Mouse (Mus musculus) limb, embryonic 13.5 days (tissue): ENCODE results near the gene Bcas1. TPM values are rescaled to one million over a fixed set of nuclear protein-coding genes. Genes with fewer than 3 reads are reported as not detected.
A peak's percentile ranks its signal among the peaks of the same experiment; 100 is the strongest.

ENCODE experiments used
- ATAC-seq: fragments of 200-750 bp; cut with Nextera tagmentation; 2 replicates; pipeline ENCODE4 v1.8.0; 2017; ENCODE audit warnings: low read depth, moderate number of reproducible peaks, moderate TSS enrichment; ENCODE audit not compliant: low FRiP score
- H3K27ac ChIP-seq: fragments of 300-500 bp; sonication (generic); 2 replicates; pipeline ENCODE4 v1.5.1; 2015; ENCODE audit warnings: inconsistent platforms, mild to moderate bottlenecking, moderate library complexity
- H3K27me3 ChIP-seq: fragments of 300-500 bp; sonication (generic); 2 replicates; pipeline ENCODE4 v1.6.1; 2015; ENCODE audit warnings: mild to moderate bottlenecking, inconsistent platforms
- H3K36me3 ChIP-seq: fragments of 300-500 bp; sonication (generic); 2 replicates; pipeline ENCODE4 v1.6.1; 2015; ENCODE audit warnings: inconsistent platforms, mild to moderate bottlenecking, moderate library complexity
- H3K4me1 ChIP-seq: fragments of 300-500 bp; sonication (generic); 2 replicates; pipeline ENCODE4 v1.6.1; 2015; ENCODE audit warnings: inconsistent platforms
- H3K4me2 ChIP-seq: fragments of 300-500 bp; sonication (generic); replicated peaks from 2 replicates; pipeline ENCODE4 v1.6.1; 2015; ENCODE audit warnings: inconsistent platforms, mild to moderate bottlenecking, moderate library complexity
- H3K4me3 ChIP-seq: fragments of 300-500 bp; sonication (generic); 2 replicates; pipeline ENCODE4 v1.5.1; 2015; ENCODE audit warnings: moderate library complexity, mild to moderate bottlenecking, inconsistent platforms
- H3K9ac ChIP-seq: fragments of 300-500 bp; sonication (generic); 2 replicates; pipeline ENCODE4 v1.6.1; 2015; ENCODE audit warnings: mild to moderate bottlenecking, inconsistent platforms
- H3K9me3 ChIP-seq: fragments of 300-500 bp; sonication (generic); 2 replicates; pipeline ENCODE4 v1.6.1; 2016; ENCODE audit warnings: inconsistent platforms
- WGBS: fragments of 180-500 bp; shearing (Covaris S2); methylation state at CpG from one replicate; pipeline ENCODE4 v1.1.7; 2015; 5-methylcytosine and 5-hydroxymethylcytosine counted together
- polyA plus RNA-seq: library from polyadenylated mRNA; unstranded; fragments of >200 nt; fragmentation: Nextera tagmentation; extraction: Ambion mirVana; gene quantifications from 2 replicates; pipeline ENCODE4 v1.2.1, GENCODE M21; 2015

The Bcas1 gene
- polyA plus RNA-seq, 1 experiment from 2014 or later: 0.89 TPM

DNA sequence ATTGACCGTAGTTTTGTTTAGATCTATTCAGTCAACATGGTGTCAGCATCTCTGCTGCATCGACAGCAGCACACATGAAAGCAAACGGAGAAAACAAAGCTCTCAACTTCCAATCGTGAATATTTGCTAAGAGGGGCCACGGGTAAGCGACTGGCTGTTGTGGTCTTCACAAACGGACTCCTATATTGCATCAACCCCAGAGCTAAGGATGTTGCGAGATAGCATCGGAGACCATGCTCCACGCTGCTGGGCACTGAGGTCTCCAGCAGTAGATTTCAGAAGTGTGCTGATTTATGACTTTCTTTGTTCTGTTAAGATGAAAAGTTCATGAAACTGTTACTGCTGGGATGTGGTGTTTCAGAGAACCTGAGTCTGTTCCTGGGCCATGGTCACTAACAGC, 54.3 kb downstream of the Bcas1 start:
- no peak overlapping the region for H3K27ac ChIP-seq
- H3K4me3 ChIP-seq: no peak overlapping the region
- no peak overlapping the region for H3K4me2 ChIP-seq
- no peak for ATAC-seq
- H3K36me3 ChIP-seq: no peaks in the 10 kb centered on the region
- peaks cover 3% of the 10 kb centered on the region for H3K9me3 ChIP-seq
- no peak overlapping the region for H3K9ac ChIP-seq
- 91% methylated on average over 10 of the region's 10 CpGs for WGBS
- H3K27me3 ChIP-seq: no peaks in the 10 kb centered on the region
- no peaks in the 10 kb centered on the region for H3K4me1 ChIP-seq

- Histone ChIP-seq H3K4me2 (no peak overlapping the region), H3K27ac (no peak overlapping the region), H3K4me3 (no peak overlapping the region), H3K9me3 (peaks cover 3% of the 10 kb centered on the region; the same call in 1 of the 2 replicates), H3K36me3 (no peaks in the 10 kb centered on the region), H3K27me3 (no peaks in the 10 kb centered on the region), H3K9ac (no peak overlapping the region), H3K4me1 (no peaks in the 10 kb centered on the region)
- no peak for ATAC-seq
- WGBS: 91% methylated on average over 2 of the region's 2 CpGs
Measured at GRCm38 (mm10) chr2:170365676-170366075, 62.0 kb downstream of the Bcas1 start.

- H3K27me3 ChIP-seq: no peaks in the 10 kb centered on the region
- H3K4me1 ChIP-seq: no peaks in the 10 kb centered on the region
- WGBS: 75% methylated on average over 3 of the region's 3 CpGs
- no peaks in the 10 kb centered on the region for H3K36me3 ChIP-seq
- no peak overlapping the region for H3K4me2 ChIP-seq
- H3K27ac ChIP-seq: no peak overlapping the region
- no peak overlapping the region for H3K9ac ChIP-seq
- ATAC-seq: 0 out of 2 replicates have a peak, but pooled peaks have one; percentile 44
- no peak overlapping the region for H3K4me3 ChIP-seq
- H3K9me3 ChIP-seq: peaks cover 3% of the 10 kb centered on the region; the same call in 1 of the 2 replicates
Measured at GRCm38 (mm10) chr2:170365271-170365670, 62.4 kb downstream of the Bcas1 start.

DNA sequence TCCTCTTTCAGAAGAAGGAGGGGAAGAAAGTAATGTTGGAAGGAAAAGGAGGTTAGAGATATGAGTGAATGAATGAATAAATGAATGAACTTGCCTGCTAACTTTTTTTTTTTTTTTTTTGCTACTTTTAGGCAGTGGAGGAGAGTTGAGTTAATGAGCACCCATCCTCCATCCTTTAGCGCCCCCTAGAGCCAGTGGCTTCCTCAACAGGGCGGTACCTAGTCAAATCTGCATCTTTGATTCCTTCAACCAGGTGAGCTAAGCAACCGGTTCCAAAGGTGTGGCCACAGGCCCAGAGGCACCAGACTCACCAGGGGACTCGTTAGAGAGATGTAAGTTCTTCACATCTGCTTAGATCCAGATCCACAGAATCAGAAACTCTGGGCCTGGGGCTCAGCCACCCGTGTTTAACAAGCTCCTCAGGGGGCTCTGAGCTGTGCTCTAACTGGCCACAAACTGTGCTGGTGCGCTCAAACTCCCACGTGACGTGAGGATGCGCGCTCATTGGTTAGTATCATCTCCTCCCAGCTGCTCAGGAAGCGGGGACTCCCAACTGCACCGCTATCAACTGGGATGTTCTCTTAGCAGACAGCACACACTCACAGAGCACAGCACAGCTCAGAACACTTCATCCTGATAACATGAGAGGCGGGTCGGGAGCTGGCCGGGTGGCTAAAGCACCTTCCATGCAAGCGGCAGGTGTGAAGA, 70.8 kb downstream of the Bcas1 start:
- 59% methylated on average over 16 of the region's 16 CpGs for whole genome bisulfite sequencing
- ATAC-seq: no peak
- Histone ChIP-seq H3K4me2 (no peak overlapping the region), H3K36me3 (no peaks in the 10 kb centered on the region), H3K27ac (no peak overlapping the region), H3K27me3 (no peaks in the 10 kb centered on the region), H3K4me3 (no peak overlapping the region), H3K9me3 (peaks cover 6% of the 10 kb centered on the region), H3K4me1 (0 out of 2 replicates have a peak, but pooled peaks cover 3% of the 10 kb centered on the region), H3K9ac (no peak overlapping the region)

DNA sequence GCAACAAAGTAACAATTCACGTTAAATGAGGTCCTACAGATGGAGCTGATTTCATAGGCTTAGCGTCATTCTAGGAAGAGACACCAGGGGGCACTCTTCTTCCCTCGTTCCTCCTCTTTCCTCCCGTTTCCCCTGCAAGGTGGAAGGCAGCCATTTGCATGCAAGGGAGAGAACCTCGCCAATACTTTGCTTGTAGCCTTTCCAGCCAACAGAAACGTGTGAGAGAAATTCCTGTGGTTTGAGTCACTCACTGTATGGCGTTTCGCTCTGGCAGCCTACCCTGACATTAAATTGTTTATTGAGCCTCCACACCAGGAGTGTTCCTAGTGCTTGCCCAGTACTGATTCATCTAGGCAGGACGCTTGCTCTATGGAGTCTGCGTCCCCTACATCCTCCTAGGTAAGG, 72.7 kb downstream of the Bcas1 start:
- Histone ChIP-seq H3K9me3 (peaks cover 6% of the 10 kb centered on the region), H3K27me3 (no peaks in the 10 kb centered on the region), H3K4me1 (0 out of 2 replicates have a peak, but pooled peaks cover 3% of the 10 kb centered on the region), H3K4me2 (peak overlapping the region; percentile 51), H3K36me3 (no peaks in the 10 kb centered on the region), H3K9ac (no peak overlapping the region), H3K27ac (no peak overlapping the region), H3K4me3 (peak overlapping the region; percentile 21; the same call in 1 of the 2 replicates)
- peak; percentile 75; the same call in 1 of the 2 replicates for ATAC-seq
- WGBS: 13% methylated on average over 10 of the region's 10 CpGs

GRCm38 (mm10) chr2:170352273-170352672, 75.4 kb downstream of the Bcas1 start:
- Histone ChIP-seq H3K4me1 (peaks cover 11% of the 10 kb centered on the region), H3K27ac (no peak overlapping the region), H3K9ac (no peak overlapping the region), H3K4me2 (no peak overlapping the region), H3K36me3 (no peaks in the 10 kb centered on the region), H3K9me3 (no peaks in the 10 kb centered on the region), H3K27me3 (no peaks in the 10 kb centered on the region), H3K4me3 (no peak overlapping the region)
- 94% methylated on average over 4 of the region's 4 CpGs for WGBS
- ATAC-seq: no peak

GRCm38 (mm10) chr2:170351847-170352246, 75.8 kb downstream of the Bcas1 start:
- Histone ChIP-seq H3K27me3 (no peaks in the 10 kb centered on the region), H3K36me3 (no peaks in the 10 kb centered on the region), H3K4me1 (peaks cover 11% of the 10 kb centered on the region), H3K4me2 (no peak overlapping the region), H3K27ac (no peak overlapping the region), H3K9ac (no peak overlapping the region), H3K9me3 (no peaks in the 10 kb centered on the region), H3K4me3 (no peak overlapping the region)
- 90% methylated on average over 6 of the region's 6 CpGs for WGBS
- no peak for ATAC-seq

- H3K27ac ChIP-seq: no peak overlapping the region
- no peak for ATAC-seq
- peaks cover 28% of the 10 kb centered on the region for H3K4me1 ChIP-seq
- no peaks in the 10 kb centered on the region for H3K36me3 ChIP-seq
- 84% methylated on average over 5 of the region's 5 CpGs for WGBS
- H3K27me3 ChIP-seq: no peaks in the 10 kb centered on the region
- H3K4me3 ChIP-seq: no peak overlapping the region
- no peak overlapping the region for H3K9ac ChIP-seq
- no peak overlapping the region for H3K4me2 ChIP-seq
- H3K9me3 ChIP-seq: no peaks in the 10 kb centered on the region
Measured at GRCm38 (mm10) chr2:170349784-170350183, 77.9 kb downstream of the Bcas1 start.

DNA sequence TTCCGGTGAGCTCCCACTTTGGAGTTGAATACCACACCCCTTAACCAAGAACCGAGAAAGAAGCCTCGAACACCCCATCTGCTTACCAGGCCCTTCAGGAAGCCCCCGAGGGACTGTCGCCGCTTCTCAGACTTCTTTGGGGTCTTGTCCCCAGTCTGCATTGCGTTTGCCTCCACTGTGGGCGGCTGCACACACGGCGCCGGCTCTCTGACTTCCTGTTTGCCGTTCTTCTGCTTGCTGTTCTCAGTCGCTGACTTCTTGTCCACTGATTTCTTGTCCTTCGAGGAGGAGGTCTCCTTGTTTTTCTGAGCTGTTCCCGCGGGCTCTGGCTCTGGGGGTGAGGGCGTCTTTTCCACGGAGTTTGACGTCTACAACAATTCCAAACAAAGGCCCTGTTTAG, 78.5 kb downstream of the Bcas1 start:
- Histone ChIP-seq H3K4me3 (no peak overlapping the region), H3K27ac (no peak overlapping the region), H3K4me1 (peaks cover 35% of the 10 kb centered on the region), H3K4me2 (no peak overlapping the region), H3K36me3 (no peaks in the 10 kb centered on the region), H3K9ac (no peak overlapping the region), H3K27me3 (no peaks in the 10 kb centered on the region), H3K9me3 (no peaks in the 10 kb centered on the region)
- ATAC-seq: no peak
- 86% methylated on average over 19 of the region's 19 CpGs for WGBS

DNA sequence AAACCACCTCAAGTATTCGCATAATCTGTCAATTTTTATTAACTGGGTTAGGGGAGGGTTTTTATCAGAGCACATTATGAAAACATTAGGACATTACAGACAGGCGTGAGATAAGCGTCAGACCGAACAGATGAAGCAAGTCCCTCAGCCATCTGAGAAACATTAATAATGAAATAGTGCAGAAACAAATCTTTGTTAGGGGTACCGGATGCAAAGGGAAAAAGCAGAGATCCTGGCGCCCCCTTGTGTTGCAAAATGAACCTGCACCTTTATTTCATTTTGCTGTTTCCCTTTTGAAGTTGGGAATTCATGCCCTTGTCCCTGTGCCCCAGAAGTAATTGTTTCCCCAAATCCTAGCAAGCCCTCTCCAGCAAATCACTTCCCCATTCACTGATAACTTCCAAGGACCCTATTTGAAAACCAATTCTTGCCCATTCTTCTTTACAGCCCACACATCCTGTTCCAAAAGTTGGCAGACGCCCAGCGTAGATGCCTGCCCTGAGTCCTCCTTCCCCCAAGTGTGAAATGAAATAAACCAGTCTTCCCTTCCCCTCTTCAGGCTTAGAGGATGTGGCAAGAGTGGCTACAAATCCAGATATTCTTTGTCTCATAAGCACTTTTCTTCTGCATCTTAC, 80.4 kb downstream of the Bcas1 start:
- H3K9me3 ChIP-seq: no peaks in the 10 kb centered on the region
- no peak for ATAC-seq
- 35% methylated on average over 8 of the region's 8 CpGs for WGBS
- H3K4me1 ChIP-seq: peaks cover 48% of the 10 kb centered on the region
- no peaks in the 10 kb centered on the region for H3K27me3 ChIP-seq
- H3K27ac ChIP-seq: no peak overlapping the region
- no peak overlapping the region for H3K4me3 ChIP-seq
- H3K9ac ChIP-seq: no peak overlapping the region
- no peak overlapping the region for H3K4me2 ChIP-seq
- H3K36me3 ChIP-seq: no peaks in the 10 kb centered on the region

- Histone ChIP-seq H3K4me2 (peak overlapping the region; percentile 39; the same call in 1 of the 2 replicates), H3K27ac (peak overlapping the region; percentile 89), H3K9me3 (no peaks in the 10 kb centered on the region), H3K27me3 (no peaks in the 10 kb centered on the region), H3K36me3 (no peaks in the 10 kb centered on the region), H3K4me1 (peaks cover 48% of the 10 kb centered on the region), H3K4me3 (no peak overlapping the region), H3K9ac (peak overlapping the region; percentile 8; the same call in 1 of the 2 replicates)
- ATAC-seq: no peak
- 4% methylated on average over 5 of the region's 5 CpGs for WGBS
Measured at GRCm38 (mm10) chr2:170345410-170345793, 82.2 kb downstream of the Bcas1 start.

GRCm38 (mm10) chr2:170344502-170345409, 82.9 kb downstream of the Bcas1 start:
- H3K9ac ChIP-seq: peak overlapping the region; percentile 8; the same call in 1 of the 2 replicates
- peak; percentile 6; the same call in 1 of the 2 replicates for ATAC-seq
- H3K27ac ChIP-seq: peak overlapping the region; percentile 89
- peak overlapping the region; percentile 39 for H3K4me2 ChIP-seq
- H3K4me1 ChIP-seq: peaks cover 48% of the 10 kb centered on the region
- no peaks in the 10 kb centered on the region for H3K36me3 ChIP-seq
- 6% methylated on average over 14 of the region's 18 CpGs for WGBS
- H3K9me3 ChIP-seq: no peaks in the 10 kb centered on the region
- no peaks in the 10 kb centered on the region for H3K27me3 ChIP-seq
- H3K4me3 ChIP-seq: no peak overlapping the region
